Mouse (Mus musculus) megakaryocyte, embryonic 14.5 days (primary cell): ENCODE data around the gene Ndufs2.

Experiments used
- FLI1 ChIP-seq: IDR thresholded peaks from 2 replicates; pipeline ENCODE4 v1.6.1; 2012; ENCODE audit warnings: low read length, inconsistent platforms, mixed read lengths
- GATA1 ChIP-seq: IDR thresholded peaks from 3 replicates; pipeline ENCODE4 v1.6.1; 2012; ENCODE audit warnings: mixed read lengths, low read length, inconsistent platforms, borderline replicate concordance

DNA sequence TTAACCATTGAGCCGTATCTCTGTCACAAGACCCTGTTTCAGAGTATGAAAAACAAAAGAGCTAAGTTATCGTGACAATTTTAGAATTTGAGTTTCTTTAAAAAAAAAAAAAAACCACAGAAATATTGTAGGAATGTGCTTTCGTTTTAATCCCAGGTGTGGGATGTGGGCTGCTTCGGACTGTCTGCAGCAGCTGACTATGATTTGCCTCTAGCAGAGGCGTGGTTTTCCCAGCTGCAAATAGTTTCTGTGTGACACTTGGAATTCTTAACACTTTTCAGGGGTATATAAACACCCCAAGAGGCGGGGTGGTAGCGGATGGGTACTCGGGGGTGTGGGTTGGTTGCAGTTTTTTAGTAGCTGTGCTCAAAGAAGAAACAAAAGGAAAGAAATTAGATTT, 5.8 kb downstream of the Ndufs2 start:
- TF ChIP-seq FLI1, result no peak
- no peak for TF ChIP-seq GATA1
